Mouse (Mus musculus) neural tube, embryonic 14.5 days (tissue): ENCODE results near the gene Pdlim5. TPM values are rescaled to one million over a fixed set of nuclear protein-coding genes. Genes with fewer than 3 reads are reported as not detected.

ENCODE experiments used
- ATAC-seq: fragments of 200-750 bp; cut with Nextera tagmentation; 2 replicates; pipeline ENCODE4 v1.8.0; 2017; ENCODE audit warnings: low read depth, mild to moderate bottlenecking, moderate TSS enrichment, moderate library complexity
- H3K27ac ChIP-seq: fragments of 300-500 bp; sonication (generic); 2 replicates; pipeline ENCODE4 v1.5.1; 2014; ENCODE audit warnings: low read depth, mild to moderate bottlenecking, control low read depth, low read length, moderate library complexity, mixed read lengths
- H3K27me3 ChIP-seq: fragments of 300-500 bp; sonication (generic); 2 replicates; pipeline ENCODE4 v1.6.1; 2014; ENCODE audit warnings: low read length; ENCODE audit not compliant: control insufficient read depth, insufficient read depth
- H3K36me3 ChIP-seq: fragments of 300-500 bp; sonication (generic); 2 replicates; pipeline ENCODE4 v1.6.1; 2014; ENCODE audit warnings: low read length, mixed read lengths; ENCODE audit not compliant: control insufficient read depth, insufficient read depth
- H3K4me1 ChIP-seq: fragments of 300-500 bp; sonication (generic); 2 replicates; pipeline ENCODE4 v1.6.1; 2014; ENCODE audit warnings: low read length; ENCODE audit not compliant: control insufficient read depth, insufficient read depth
- H3K4me2 ChIP-seq: fragments of 300-500 bp; sonication (generic); 2 replicates; pipeline ENCODE4 v1.6.1; 2014; ENCODE audit warnings: mild to moderate bottlenecking, low read depth, low read length, control low read depth
- H3K4me3 ChIP-seq: fragments of 300-500 bp; sonication (generic); 2 replicates; pipeline ENCODE4 v1.5.1; 2014; ENCODE audit warnings: low read depth, low read length, control low read depth, mixed read lengths
- H3K9ac ChIP-seq: fragments of 300-500 bp; sonication (generic); replicated peaks from 2 replicates; pipeline ENCODE4 v1.6.1; 2014; ENCODE audit warnings: low read depth, mild to moderate bottlenecking, control low read depth, low read length, mixed read lengths
- H3K9me3 ChIP-seq: fragments of 300-500 bp; sonication (generic); 2 replicates; pipeline ENCODE4 v1.6.1; 2016; ENCODE audit warnings: low read length; ENCODE audit not compliant: control insufficient read depth
- WGBS: fragments of 180-500 bp; shearing (Covaris S2); extraction: QIAGEN DNeasy Blood & Tissue Kit; methylation state at CpG from one replicate; pipeline ENCODE4 v1.1.7; 2014; 5-methylcytosine and 5-hydroxymethylcytosine counted together
- polyA plus RNA-seq: library from polyadenylated mRNA; unstranded; fragments of >200 nt; fragmentation: Nextera tagmentation; extraction: Ambion mirVana; gene quantifications from 2 replicates; pipeline ENCODE4 v1.2.1, GENCODE M21; 2014

Pdlim5 gene
- polyA plus RNA-seq, 1 experiment from 2014 or later, result 19.8 TPM

DNA sequence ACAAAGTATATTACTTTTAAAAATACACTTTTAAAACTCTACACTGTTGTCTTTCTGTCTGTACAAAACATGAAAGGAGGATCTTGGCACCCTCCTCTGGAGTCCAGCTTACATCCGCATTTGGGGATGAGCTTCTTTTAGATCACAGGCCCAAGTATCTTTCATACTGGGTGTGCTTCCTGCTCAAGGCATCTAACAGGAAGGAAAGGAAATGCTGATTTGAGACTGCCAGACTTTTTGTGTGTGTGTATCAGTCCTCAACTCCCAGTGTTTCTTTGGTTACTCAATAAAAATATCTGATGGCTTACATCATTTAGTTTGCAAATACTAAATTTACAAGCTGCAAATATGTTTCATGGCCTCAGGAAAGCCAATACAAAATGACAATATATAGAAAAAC lies 42.3 kb downstream of the Pdlim5 start:
- Histone ChIP-seq H3K9ac (no peak overlapping the region), H3K9me3 (no peaks in the 10 kb centered on the region), H3K27me3 (no peaks in the 10 kb centered on the region), H3K36me3 (no peaks in the 10 kb centered on the region), H3K4me1 (no peaks in the 10 kb centered on the region), H3K4me3 (no peak overlapping the region), H3K4me2 (no peak overlapping the region), H3K27ac (no peak overlapping the region)
- ATAC-seq, result no peak
- whole genome bisulfite sequencing, result 92% methylated on average over 1 of the region's 1 CpGs

- H3K36me3 ChIP-seq, result no peaks in the 10 kb centered on the region
- no peak overlapping the region for H3K4me3 ChIP-seq
- no peak for ATAC-seq
- no peak overlapping the region for H3K9ac ChIP-seq
- H3K27ac ChIP-seq, result no peak overlapping the region
- 89% methylated on average over 3 of the region's 3 CpGs for WGBS
- no peaks in the 10 kb centered on the region for H3K9me3 ChIP-seq
- H3K4me2 ChIP-seq, result no peak overlapping the region
- H3K4me1 ChIP-seq, result no peaks in the 10 kb centered on the region
- no peaks in the 10 kb centered on the region for H3K27me3 ChIP-seq
Observed at GRCm38 (mm10) chr3:142350513-142350912, 45.0 kb downstream of the Pdlim5 start.

GRCm38 (mm10) chr3:142348816-142349631 lies 46.5 kb downstream of the Pdlim5 start:
- Histone ChIP-seq H3K9ac (no peak overlapping the region), H3K27me3 (no peaks in the 10 kb centered on the region), H3K36me3 (no peaks in the 10 kb centered on the region), H3K4me2 (no peak overlapping the region), H3K27ac (no peak overlapping the region), H3K4me3 (no peak overlapping the region), H3K4me1 (no peaks in the 10 kb centered on the region), H3K9me3 (no peaks in the 10 kb centered on the region)
- 68% methylated on average over 5 of the region's 5 CpGs for WGBS
- no peak for ATAC-seq

DNA sequence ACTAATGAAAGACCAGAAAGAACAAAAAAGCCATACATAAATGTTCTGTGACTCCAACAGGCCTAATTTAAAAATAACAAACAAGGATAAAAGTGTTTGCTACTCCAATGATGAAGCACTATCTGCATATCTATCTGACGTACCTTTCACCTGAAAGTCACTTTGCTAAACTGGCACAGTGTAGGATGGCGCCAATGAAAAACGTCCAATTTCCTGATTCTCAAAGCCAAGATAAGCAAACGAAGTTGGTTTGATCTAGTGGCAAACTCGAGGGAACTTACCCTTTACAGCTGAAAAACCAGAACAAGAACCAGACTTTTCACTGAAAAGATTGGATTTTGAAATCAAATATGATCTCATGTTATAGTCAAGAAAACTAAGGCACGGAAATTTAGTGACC lies 49.2 kb downstream of the Pdlim5 start:
- Histone ChIP-seq H3K36me3 (no peaks in the 10 kb centered on the region), H3K27ac (no peak overlapping the region), H3K9me3 (no peaks in the 10 kb centered on the region), H3K27me3 (no peaks in the 10 kb centered on the region), H3K4me3 (no peak overlapping the region), H3K9ac (no peak overlapping the region), H3K4me2 (no peak overlapping the region), H3K4me1 (no peaks in the 10 kb centered on the region)
- ATAC-seq, result no peak
- 86% methylated on average over 6 of the region's 6 CpGs for WGBS

DNA sequence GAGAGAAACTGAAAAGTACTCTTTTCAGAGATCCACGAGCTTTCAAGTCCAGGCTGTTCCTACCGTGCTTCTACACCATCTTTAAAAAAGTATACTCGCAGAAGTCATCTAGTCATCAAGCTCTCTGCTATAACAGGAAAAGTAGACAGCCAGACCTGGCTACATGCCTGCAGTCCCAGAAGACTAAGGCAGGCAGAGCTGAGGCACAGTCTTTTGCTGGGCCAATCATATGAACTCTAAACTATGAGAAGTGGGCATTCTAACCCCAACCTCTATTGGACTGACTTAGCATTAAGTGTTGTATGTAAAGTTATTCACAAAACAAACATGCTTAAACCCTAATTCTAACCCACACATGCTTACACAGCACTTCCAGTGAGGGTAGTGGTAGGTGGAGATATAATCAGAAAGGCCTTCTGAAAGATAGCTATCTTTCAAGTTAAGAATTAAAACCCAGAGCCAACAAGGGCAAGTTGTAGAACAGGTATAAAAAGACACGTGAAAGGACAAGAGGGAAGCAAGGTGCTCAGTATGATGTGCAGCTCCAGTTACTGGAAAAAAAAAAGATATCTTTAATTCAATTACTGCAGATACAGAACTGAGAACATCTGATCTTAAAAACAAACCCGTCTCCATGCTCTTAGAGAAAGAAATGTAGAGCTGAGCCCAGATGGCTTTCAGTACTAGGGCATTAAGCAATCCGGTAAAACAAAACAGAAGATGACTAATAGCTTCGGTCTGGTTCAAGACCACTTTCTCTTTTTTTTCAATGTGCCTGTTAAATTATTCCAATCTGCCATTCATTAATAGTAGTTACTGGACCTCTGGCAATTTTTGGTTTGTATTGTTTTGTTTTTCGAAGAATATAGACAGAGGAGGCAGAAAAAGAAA lies 50.0 kb downstream of the Pdlim5 start:
- Histone ChIP-seq H3K9ac (no peak overlapping the region), H3K36me3 (no peaks in the 10 kb centered on the region), H3K27me3 (no peaks in the 10 kb centered on the region), H3K4me1 (no peaks in the 10 kb centered on the region), H3K9me3 (no peaks in the 10 kb centered on the region), H3K27ac (no peak overlapping the region), H3K4me2 (no peak overlapping the region), H3K4me3 (no peak overlapping the region)
- WGBS, result 82% methylated on average over 8 of the region's 8 CpGs
- no peak for ATAC-seq

DNA sequence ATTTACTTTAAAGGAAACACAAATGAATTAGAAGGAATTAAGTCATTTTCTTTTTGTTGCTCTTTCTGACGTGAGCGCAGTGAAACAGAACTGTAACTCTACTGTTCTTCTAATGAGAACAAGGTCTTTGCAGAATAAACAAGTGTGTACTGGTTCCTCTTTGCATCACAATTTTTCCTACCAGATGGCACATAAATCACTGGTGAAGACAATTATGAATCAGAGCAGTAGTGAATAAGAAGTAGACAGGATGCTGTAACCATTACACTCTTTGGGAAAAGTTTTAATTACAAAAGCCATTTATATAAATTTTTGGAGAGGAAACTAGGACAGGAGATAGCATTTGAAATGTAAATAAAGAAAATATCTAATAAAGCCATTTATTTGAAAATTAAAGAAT lies 51.7 kb downstream of the Pdlim5 start:
- no peak overlapping the region for H3K4me2 ChIP-seq
- H3K9me3 ChIP-seq, result no peaks in the 10 kb centered on the region
- WGBS, result 73% methylated on average over 2 of the region's 2 CpGs
- no peaks in the 10 kb centered on the region for H3K27me3 ChIP-seq
- no peak overlapping the region for H3K27ac ChIP-seq
- no peak for ATAC-seq
- H3K4me3 ChIP-seq, result no peak overlapping the region
- no peaks in the 10 kb centered on the region for H3K36me3 ChIP-seq
- no peak overlapping the region for H3K9ac ChIP-seq
- H3K4me1 ChIP-seq, result no peaks in the 10 kb centered on the region

GRCm38 (mm10) chr3:142340701-142341100 lies 54.8 kb downstream of the Pdlim5 start:
- H3K4me1 ChIP-seq, result no peaks in the 10 kb centered on the region
- no peaks in the 10 kb centered on the region for H3K27me3 ChIP-seq
- no peak overlapping the region for H3K9ac ChIP-seq
- 61% methylated on average over 2 of the region's 2 CpGs for WGBS
- H3K9me3 ChIP-seq, result no peaks in the 10 kb centered on the region
- no peaks in the 10 kb centered on the region for H3K36me3 ChIP-seq
- H3K27ac ChIP-seq, result no peak overlapping the region
- H3K4me2 ChIP-seq, result no peak overlapping the region
- ATAC-seq, result no peak
- no peak overlapping the region for H3K4me3 ChIP-seq

DNA sequence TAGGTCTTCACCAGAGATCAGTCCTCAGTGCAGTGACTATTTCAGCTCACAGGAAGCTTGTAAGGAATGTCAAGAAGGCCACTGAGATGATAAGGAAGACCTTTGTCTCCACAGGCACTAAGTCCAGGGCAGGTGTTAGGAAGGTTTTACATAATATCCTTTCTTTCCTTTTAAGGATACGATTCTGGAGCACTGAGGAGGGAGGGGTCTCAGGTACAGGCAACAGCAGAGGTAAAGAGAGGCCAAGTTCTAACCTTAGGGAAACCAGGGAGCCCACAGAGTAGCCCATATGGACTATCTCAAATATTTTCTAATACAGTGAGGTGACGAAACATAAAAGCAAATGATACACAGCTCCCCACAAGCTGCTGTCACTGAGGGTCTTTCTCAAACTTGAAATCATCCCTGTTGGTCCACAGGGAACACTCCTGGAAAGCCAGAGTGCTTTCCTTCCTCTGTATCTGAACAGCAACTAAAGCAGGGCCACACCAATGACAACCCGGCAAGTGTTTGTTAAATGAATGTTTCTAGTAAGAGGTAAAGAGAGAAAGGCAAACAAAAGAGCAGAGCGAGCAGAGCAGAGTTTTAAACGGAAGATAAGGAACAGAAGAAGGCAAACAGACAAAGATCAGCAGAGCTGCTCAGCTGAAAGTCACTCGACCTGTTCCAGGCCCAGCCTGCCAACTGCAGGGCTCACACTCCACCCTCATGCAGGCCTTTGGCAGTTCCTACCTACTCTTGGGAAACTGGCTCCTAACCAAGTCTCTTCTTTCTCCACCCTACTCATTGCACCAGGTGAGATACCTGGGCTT lies 55.9 kb downstream of the Pdlim5 start:
- H3K27me3 ChIP-seq, result no peaks in the 10 kb centered on the region
- H3K9me3 ChIP-seq, result no peaks in the 10 kb centered on the region
- no peaks in the 10 kb centered on the region for H3K36me3 ChIP-seq
- 81% methylated on average over 6 of the region's 6 CpGs for WGBS
- H3K9ac ChIP-seq, result no peak overlapping the region
- no peaks in the 10 kb centered on the region for H3K4me1 ChIP-seq
- no peak for ATAC-seq
- no peak overlapping the region for H3K27ac ChIP-seq
- H3K4me2 ChIP-seq, result no peak overlapping the region
- no peak overlapping the region for H3K4me3 ChIP-seq
